Mouse (Mus musculus) limb, embryonic 12.5 days (tissue): ENCODE data around the gene Abcg1. TPM values are rescaled to one million over a fixed set of nuclear protein-coding genes. Genes with fewer than 3 reads are reported as not detected.

Experiments
- ATAC-seq: fragments of 200-750 bp; cut with Nextera tagmentation; 2 replicates; pipeline ENCODE4 v1.8.0; 2017; ENCODE audit warnings: low read depth, moderate TSS enrichment; ENCODE audit not compliant: insufficient number of reproducible peaks, insufficient read depth, low FRiP score, low TSS enrichment
- H3K27ac ChIP-seq: fragments of 300-500 bp; sonication (generic); 2 replicates; pipeline ENCODE4 v1.5.1; 2016; ENCODE audit warnings: mild to moderate bottlenecking, moderate library complexity
- H3K27me3 ChIP-seq: fragments of 300-500 bp; sonication (generic); 2 replicates; pipeline ENCODE4 v1.6.1; 2016; ENCODE audit warnings: mild to moderate bottlenecking, moderate library complexity
- H3K36me3 ChIP-seq: fragments of 300-500 bp; sonication (generic); 2 replicates; pipeline ENCODE4 v1.6.1; 2016; ENCODE audit warnings: mild to moderate bottlenecking, moderate library complexity
- H3K4me1 ChIP-seq: fragments of 300-500 bp; sonication (generic); replicated peaks from 2 replicates; pipeline ENCODE4 v1.6.1; 2016
- H3K4me2 ChIP-seq: fragments of 300-500 bp; sonication (generic); 2 replicates; pipeline ENCODE4 v1.6.1; 2016; ENCODE audit warnings: mild to moderate bottlenecking, moderate library complexity
- H3K4me3 ChIP-seq: fragments of 300-500 bp; sonication (generic); replicated peaks from 2 replicates; pipeline ENCODE4 v1.5.1; 2016; ENCODE audit warnings: mild to moderate bottlenecking
- H3K9ac ChIP-seq: fragments of 300-500 bp; sonication (generic); replicated peaks from 2 replicates; pipeline ENCODE4 v1.6.1; 2016; ENCODE audit warnings: mild to moderate bottlenecking, moderate library complexity
- H3K9me3 ChIP-seq: fragments of 300-500 bp; sonication (generic); 2 replicates; pipeline ENCODE4 v1.6.1; 2016; ENCODE audit warnings: mild to moderate bottlenecking, moderate library complexity
- WGBS: fragments of 180-500 bp; shearing (Covaris S2); methylation state at CpG from one replicate; pipeline ENCODE4 v1.1.7; 2016; 5-methylcytosine and 5-hydroxymethylcytosine counted together
- polyA plus RNA-seq: library from polyadenylated mRNA; unstranded; fragments of >200 nt; fragmentation: Nextera tagmentation; extraction: Ambion mirVana; gene quantifications from 2 replicates; pipeline ENCODE4 v1.2.1, GENCODE M21; 2016

Gene Abcg1
- polyA plus RNA-seq, 1 experiment from 2014 or later = 10.9 TPM

DNA sequence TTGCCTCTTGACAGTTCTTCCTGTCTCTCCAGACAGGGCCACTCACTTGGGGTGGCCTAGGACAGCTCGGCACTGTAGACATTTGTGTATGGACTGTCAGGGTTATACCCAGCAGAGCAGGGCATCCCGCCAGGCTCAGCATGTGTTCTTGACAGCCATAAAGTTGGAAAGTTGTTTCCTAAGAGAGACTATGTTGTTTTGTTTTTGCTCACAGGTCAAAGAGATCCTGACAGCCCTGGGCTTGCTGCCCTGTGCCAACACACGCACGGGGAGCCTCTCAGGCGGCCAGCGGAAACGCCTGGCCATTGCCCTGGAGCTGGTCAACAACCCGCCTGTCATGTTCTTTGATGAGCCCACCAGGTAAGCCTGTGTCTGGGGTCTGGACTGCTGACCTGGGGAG, 46.3 kb downstream of the Abcg1 start:
- Histone ChIP-seq H3K4me2 (no peak overlapping the region), H3K4me3 (no peak overlapping the region), H3K9me3 (no peaks in the 10 kb centered on the region), H3K27ac (no peak overlapping the region), H3K9ac (no peak overlapping the region), H3K27me3 (no peaks in the 10 kb centered on the region), H3K36me3 (0 out of 2 replicates have a peak, but pooled peaks cover 4% of the 10 kb centered on the region), H3K4me1 (0 out of 2 replicates have a peak, but pooled peaks cover 5% of the 10 kb centered on the region)
- no peak for ATAC-seq
- 81% methylated on average over 8 of the region's 8 CpGs for WGBS

DNA sequence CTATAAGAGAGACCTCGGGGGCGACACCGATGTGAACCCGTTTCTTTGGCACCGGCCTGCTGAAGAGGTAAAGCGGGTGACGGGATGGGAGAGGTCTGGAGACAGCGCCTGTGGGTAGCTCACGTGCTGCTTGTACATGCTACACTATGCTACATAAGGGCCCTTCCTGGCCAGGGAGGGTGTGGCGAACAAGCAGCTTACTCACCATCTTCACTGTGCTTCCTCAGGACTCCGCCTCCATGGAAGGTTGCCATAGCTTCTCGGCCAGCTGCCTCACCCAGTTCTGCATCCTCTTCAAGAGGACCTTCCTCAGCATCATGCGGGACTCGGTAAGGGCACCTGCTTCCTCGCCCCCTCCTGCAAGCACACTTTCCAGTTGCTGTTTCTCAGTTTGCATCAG, 50.9 kb downstream of the Abcg1 start:
- H3K4me1 ChIP-seq = 0 out of 2 replicates have a peak, but pooled peaks cover 5% of the 10 kb centered on the region
- 88% methylated on average over 15 of the region's 15 CpGs for WGBS
- no peaks in the 10 kb centered on the region for H3K9me3 ChIP-seq
- H3K27ac ChIP-seq = no peak overlapping the region
- no peak overlapping the region for H3K4me2 ChIP-seq
- H3K27me3 ChIP-seq = no peaks in the 10 kb centered on the region
- no peak for ATAC-seq
- H3K36me3 ChIP-seq = 0 out of 2 replicates have a peak, but pooled peaks cover 13% of the 10 kb centered on the region
- no peak overlapping the region for H3K4me3 ChIP-seq
- no peak overlapping the region for H3K9ac ChIP-seq

DNA sequence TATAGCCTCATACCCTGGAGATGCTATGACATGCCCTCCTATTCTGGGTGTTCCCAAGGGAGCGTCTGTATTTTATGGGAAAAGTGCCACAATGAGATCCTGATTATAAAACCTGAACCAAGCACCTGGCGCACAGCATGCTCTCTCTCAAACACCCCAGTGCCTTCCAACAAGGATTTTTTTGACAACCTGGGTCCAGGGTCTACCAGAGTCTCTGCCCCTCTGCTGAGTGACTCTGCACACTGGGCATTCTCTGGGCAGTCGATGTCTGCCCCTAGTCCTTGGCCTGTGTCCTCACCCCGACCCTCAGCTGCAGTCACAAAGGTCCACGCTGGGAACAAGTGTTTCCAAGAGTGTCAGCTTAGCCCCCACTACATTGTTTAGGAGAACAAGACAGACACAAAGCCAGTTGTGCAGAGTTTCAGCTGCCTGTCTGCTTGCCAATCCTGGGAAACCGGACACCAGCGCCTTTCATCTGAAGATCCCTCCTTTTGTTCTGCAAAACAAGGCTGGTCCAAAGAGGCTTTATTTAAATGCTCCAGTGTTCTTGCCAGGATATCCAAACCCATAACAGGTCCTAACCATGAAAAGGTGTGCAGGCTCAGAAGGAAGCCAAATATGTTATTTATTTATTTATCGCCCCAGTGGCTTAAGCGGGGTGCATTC, 55.8 kb downstream of the Abcg1 start:
- no peaks in the 10 kb centered on the region for H3K4me1 ChIP-seq
- H3K4me3 ChIP-seq = no peak overlapping the region
- no peak overlapping the region for H3K4me2 ChIP-seq
- no peak overlapping the region for H3K9ac ChIP-seq
- 0 out of 2 replicates have a peak, but pooled peaks cover 3% of the 10 kb centered on the region for H3K27me3 ChIP-seq
- ATAC-seq = no peak
- 62% methylated on average over 9 of the region's 9 CpGs for WGBS
- peak overlapping the region; percentile 53 for H3K27ac ChIP-seq
- H3K9me3 ChIP-seq = no peaks in the 10 kb centered on the region
- H3K36me3 ChIP-seq = 0 out of 2 replicates have a peak, but pooled peaks cover 13% of the 10 kb centered on the region

DNA sequence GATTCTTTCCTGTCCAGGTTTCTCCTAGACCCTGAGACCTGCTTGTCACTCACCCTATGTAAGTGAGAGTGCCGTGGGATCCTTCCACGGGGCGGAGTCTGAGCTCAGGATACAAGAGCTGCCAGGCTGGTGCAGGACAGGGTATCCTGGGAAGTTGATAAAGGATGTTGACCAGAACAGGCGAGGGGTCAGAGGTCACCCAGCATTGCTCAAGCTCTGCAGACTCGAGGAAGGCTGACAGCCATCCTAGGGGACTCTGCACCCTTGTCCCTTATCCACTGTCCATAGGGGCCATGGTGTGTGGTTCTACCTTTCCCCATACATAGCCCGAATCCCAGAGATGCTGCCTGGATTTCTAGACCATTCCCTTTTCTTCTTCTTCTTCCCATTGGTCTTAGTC, 58.6 kb downstream of the Abcg1 start:
- H3K27ac ChIP-seq = no peak overlapping the region
- 0 out of 2 replicates have a peak, but pooled peaks cover 7% of the 10 kb centered on the region for H3K36me3 ChIP-seq
- ATAC-seq = no peak
- H3K27me3 ChIP-seq = peaks cover 6% of the 10 kb centered on the region; the same call in 1 of the 2 replicates
- H3K4me1 ChIP-seq = no peaks in the 10 kb centered on the region
- no peak overlapping the region for H3K9ac ChIP-seq
- H3K4me2 ChIP-seq = no peak overlapping the region
- H3K4me3 ChIP-seq = no peak overlapping the region
- no peaks in the 10 kb centered on the region for H3K9me3 ChIP-seq
- 63% methylated on average over 6 of the region's 6 CpGs for WGBS

DNA sequence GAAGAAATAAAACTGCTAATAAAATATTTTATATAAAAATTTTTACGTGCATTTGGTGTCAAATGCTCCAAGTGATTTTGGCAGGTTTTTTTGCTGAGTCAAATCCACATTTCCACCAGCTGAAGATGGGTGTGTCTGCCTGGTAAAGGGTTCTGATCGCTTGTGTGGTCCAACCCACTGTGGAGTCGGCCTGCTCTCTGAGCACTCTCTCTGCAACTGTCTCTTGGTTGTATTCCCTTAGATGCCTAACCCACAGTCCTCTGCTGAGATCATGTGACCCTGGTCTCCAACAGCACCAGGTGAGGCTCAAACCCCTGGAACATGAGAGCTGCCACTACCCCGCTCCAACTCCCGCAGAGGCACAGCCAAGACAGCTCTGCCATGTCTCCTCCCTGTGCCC, 60.5 kb downstream of the Abcg1 start:
- no peak overlapping the region for H3K27ac ChIP-seq

DNA sequence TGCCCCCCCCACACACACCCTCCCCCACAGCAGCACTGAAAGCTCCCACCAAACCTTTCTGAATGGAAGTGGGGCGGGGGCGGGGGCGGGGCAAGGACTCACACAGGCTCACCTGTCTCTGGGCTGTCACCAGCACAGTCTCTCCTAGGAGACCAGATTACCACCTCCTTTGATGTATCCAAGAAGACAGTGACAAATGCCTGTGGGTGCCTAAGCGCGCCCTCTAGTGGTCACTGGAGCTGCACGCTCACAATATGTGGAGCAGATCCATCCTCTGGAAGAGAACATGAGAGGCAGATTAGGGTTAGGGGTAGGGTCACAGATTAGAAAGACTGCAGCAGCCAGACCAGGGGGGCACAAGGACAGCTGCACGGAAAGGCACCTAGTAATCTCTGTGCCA, 62.0 kb downstream of the Abcg1 start:
- H3K9ac ChIP-seq = no peak overlapping the region
- no peak for ATAC-seq
- H3K4me3 ChIP-seq = no peak overlapping the region
- no peaks in the 10 kb centered on the region for H3K36me3 ChIP-seq
- no peak overlapping the region for H3K4me2 ChIP-seq
- H3K27me3 ChIP-seq = peaks cover 3% of the 10 kb centered on the region; the same call in 1 of the 2 replicates
- no peak overlapping the region for H3K27ac ChIP-seq
- H3K4me1 ChIP-seq = no peaks in the 10 kb centered on the region
- WGBS = 5% methylated on average over 7 of the region's 7 CpGs
- peaks cover 3% of the 10 kb centered on the region; the same call in 1 of the 2 replicates for H3K9me3 ChIP-seq

More for the DNA sequence above, 60.5 kb downstream of the Abcg1 start:
- Histone ChIP-seq H3K4me2 (no peak overlapping the region), H3K4me3 (no peak overlapping the region), H3K27me3 (peaks cover 6% of the 10 kb centered on the region; the same call in 1 of the 2 replicates), H3K4me1 (no peaks in the 10 kb centered on the region), H3K9me3 (no peaks in the 10 kb centered on the region), H3K36me3 (no peaks in the 10 kb centered on the region), H3K9ac (no peak overlapping the region)
- WGBS = 84% methylated on average over 5 of the region's 5 CpGs
- ATAC-seq = no peak

DNA sequence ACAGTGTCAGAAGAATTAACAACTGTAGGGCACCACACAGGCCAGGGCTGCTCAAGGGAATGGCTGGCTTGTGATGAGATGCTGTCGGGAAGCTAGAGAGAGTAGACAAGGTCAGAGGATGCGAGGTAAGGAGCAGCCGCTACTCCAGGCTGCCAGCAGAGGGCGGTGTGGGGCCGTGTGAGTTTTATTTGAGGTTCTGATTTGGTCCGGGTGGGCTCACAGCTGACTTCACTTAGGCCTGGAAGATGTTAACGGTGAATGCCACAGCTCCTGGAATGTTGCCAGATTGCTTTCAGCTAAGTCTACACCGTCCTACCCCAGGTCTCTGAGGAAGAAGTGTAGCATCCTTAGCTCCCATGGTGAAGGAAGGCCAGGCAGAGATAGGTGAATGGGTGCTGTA, 64.5 kb downstream of the Abcg1 start:
- WGBS = 10% methylated on average over 8 of the region's 8 CpGs
- Histone ChIP-seq H3K27me3 (peaks cover 3% of the 10 kb centered on the region; the same call in 1 of the 2 replicates), H3K27ac (no peak overlapping the region), H3K4me1 (no peaks in the 10 kb centered on the region), H3K9ac (no peak overlapping the region), H3K4me3 (no peak overlapping the region), H3K9me3 (peaks cover 3% of the 10 kb centered on the region; the same call in 1 of the 2 replicates), H3K4me2 (no peak overlapping the region), H3K36me3 (no peaks in the 10 kb centered on the region)
- no peak for ATAC-seq

DNA sequence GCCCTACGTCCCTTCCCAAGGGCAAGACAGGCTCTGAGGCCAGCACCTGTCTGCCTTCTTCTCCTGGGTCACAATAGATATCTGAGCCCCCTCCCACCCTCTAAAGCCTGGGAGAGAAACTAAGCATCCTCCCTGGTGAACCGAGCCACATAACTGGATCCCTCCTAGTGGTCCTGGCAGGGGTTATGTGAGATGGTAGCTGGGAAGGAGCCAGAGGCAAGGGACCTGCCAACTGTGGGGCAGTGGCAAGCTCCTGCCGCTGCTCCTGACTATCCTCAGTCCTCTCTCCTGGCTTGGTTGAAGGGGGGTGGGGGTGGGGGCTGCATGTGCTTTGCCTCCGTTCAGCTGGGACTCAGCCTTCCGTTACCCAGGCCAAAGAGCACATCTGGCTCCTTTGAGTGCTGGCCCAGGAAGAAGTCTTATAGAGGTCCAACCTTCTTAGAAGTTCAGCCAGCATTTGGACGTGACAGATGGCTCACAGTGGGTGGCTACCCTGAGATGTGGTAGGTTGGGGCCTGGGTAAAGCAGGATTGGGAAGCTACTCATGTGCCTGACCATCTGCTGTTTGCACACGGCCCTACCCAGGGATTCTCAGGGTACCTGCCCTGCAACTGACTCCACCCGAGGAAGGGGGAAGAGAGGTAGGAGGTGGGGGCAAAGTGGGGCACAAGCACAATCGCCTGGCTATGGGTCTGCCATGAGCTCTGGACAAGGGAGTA, 68.2 kb downstream of the Abcg1 start:
- Histone ChIP-seq H3K4me2 (no peak overlapping the region), H3K27me3 (peaks cover 3% of the 10 kb centered on the region; the same call in 1 of the 2 replicates), H3K9me3 (peaks cover 3% of the 10 kb centered on the region; the same call in 1 of the 2 replicates), H3K36me3 (no peaks in the 10 kb centered on the region), H3K4me3 (no peak overlapping the region), H3K9ac (no peak overlapping the region), H3K4me1 (no peaks in the 10 kb centered on the region), H3K27ac (no peak overlapping the region)
- WGBS = 23% methylated on average over 9 of the region's 9 CpGs
- no peak for ATAC-seq

DNA sequence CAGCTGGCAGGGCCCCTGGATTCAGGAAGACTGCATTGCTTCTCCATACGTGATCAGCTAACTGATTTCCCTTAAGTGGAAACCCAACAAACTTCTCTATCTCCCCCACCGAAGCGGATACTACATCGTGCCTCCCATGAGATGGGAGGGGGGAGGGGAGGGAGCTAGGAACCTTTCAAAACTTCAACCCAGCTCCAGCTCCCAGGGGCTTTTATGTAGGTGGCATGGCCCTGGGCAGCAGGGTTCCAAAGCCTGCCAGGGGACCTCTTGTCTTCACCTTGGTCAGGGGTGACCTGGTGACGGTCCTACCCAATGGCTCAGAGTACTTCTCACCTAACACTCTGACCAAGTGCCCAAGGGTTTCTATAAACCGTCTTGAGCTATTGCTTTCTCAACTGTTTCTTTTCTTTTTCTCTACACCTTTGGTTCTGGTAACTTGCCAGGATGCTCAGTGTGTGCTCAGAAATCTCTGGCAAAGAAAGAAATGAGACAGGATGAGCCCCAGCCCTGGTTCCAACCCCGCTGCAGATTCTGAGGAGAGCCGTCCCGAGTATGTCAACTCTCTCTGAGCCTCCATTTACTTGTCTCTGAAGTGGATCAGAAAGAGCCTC, 71.3 kb downstream of the Abcg1 start:
- Histone ChIP-seq H3K4me2 (no peak overlapping the region), H3K4me3 (no peak overlapping the region), H3K27ac (no peak overlapping the region), H3K36me3 (no peaks in the 10 kb centered on the region), H3K9ac (no peak overlapping the region), H3K27me3 (0 out of 2 replicates have a peak, but pooled peaks cover 6% of the 10 kb centered on the region), H3K9me3 (no peaks in the 10 kb centered on the region), H3K4me1 (no peaks in the 10 kb centered on the region)
- ATAC-seq = no peak
- WGBS = 83% methylated on average over 9 of the region's 9 CpGs

DNA sequence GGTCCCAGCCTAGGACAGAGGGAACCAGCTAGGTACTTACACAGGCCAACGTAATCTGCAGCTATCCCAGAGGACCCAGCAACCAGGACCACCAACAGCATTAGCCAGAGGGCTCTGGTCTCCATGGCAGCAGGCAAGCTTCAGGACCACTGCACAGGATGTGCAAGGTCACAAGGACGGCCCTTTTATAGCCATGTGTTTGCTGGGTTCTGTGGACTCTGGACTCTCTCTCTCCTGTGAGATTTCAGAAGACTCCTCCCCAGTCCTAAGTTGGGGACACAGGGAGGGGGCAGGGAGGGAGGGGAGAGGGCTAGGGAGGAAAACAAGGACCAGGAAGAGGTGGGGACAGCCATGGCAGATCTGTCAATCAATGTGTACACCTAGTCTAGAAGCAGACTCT, 72.0 kb downstream of the Abcg1 start, which contains the start of gene Tff3:
TSS of gene Tff3 (minus strand) at position 195 of the 400 bp plus-strand sequence.
- 13% methylated on average over 2 of the region's 2 CpGs for WGBS
- no peak within 1 kb of the TSS for H3K4me2 ChIP-seq
- H3K27me3 ChIP-seq = 0 out of 2 replicates have a peak, but pooled peaks cover 6% of the 10 kb centered on the region
- no peak within 1 kb of the TSS for H3K4me3 ChIP-seq
- no peak for ATAC-seq
- H3K9me3 ChIP-seq = no peaks in the 10 kb centered on the region
- H3K36me3 ChIP-seq = no peaks in the 10 kb centered on the region
- H3K9ac ChIP-seq = no peak within 1 kb of the TSS
- no peak within 1 kb of the TSS for H3K27ac ChIP-seq
- H3K4me1 ChIP-seq = no peaks in the 10 kb centered on the region

DNA sequence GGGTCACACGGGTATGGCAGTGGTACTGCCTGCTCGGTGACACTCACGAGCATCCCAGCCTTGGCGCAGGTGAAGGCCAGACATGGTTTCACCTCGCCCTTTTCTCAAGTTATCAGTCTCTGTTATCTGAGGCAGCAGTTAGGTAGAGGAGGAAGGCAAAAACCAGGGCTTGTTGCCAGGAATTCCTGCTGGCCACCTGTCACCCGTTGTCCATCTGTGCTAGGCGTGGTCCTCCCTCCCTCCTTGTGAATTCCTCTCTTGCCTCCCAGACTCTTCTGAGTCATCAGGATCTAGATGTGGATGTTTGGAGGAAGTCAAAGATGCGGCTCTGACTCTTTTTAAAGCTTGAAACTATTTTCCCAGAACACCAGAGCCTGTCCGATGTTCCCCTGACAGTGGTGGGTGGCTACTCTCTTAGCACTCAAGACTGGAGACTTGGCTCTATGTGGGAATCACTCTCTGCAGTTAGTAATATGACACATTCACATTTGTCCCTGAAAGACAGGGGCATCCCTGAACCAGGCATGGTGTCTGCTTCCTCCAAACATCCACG, 73.9 kb downstream of the Abcg1 start:
- Histone ChIP-seq H3K4me1 (no peaks in the 10 kb centered on the region), H3K9me3 (no peaks in the 10 kb centered on the region), H3K27ac (no peak overlapping the region), H3K4me2 (no peak overlapping the region), H3K9ac (no peak overlapping the region), H3K27me3 (0 out of 2 replicates have a peak, but pooled peaks cover 6% of the 10 kb centered on the region), H3K36me3 (no peaks in the 10 kb centered on the region), H3K4me3 (no peak overlapping the region)
- 83% methylated on average over 10 of the region's 10 CpGs for WGBS
- no peak for ATAC-seq
